Mouse (Mus musculus) inflammation-experienced regulatory T-cells, adult 6 months (primary cell): Measurements from ENCODE around the gene Nfic. TPM values are rescaled to one million over a fixed set of nuclear protein-coding genes. Genes with fewer than 3 reads are reported as not detected.

Experiments used
- ATAC-seq: one replicate; pipeline ENCODE4 v1.8.0; 2017
- polyA plus RNA-seq, 3 experiments: library from polyadenylated mRNA; unstranded; fragments of 100-300 nt; shearing (Covaris generic); gene quantifications; one replicate each; pipeline ENCODE4 v1.2.1; 2017

Nfic gene
- polyA plus RNA-seq, 3 experiments from 2014 or later: 13.8 to 17.2 (median 15.0) TPM

- no peak for ATAC-seq
Observed at GRCm38 (mm10) chr10:81429605-81430061, 25.8 kb downstream of the Nfic start.

GRCm38 (mm10) chr10:81429092-81429491 is 26.3 kb downstream of the Nfic start:
- ATAC-seq: no peak

- ATAC-seq: no peak
Observed at GRCm38 (mm10) chr10:81428507-81428870, 26.9 kb downstream of the Nfic start.

GRCm38 (mm10) chr10:81427804-81428506 is 27.5 kb downstream of the Nfic start:
- no peak for ATAC-seq

GRCm38 (mm10) chr10:81427327-81427726 is 28.1 kb downstream of the Nfic start:
- no peak for ATAC-seq

GRCm38 (mm10) chr10:81426897-81427296 is 28.5 kb downstream of the Nfic start:
- no peak for ATAC-seq

GRCm38 (mm10) chr10:81426081-81426671 is 29.3 kb downstream of the Nfic start:
- no peak for ATAC-seq

GRCm38 (mm10) chr10:81425236-81425850 is 30.1 kb downstream of the Nfic start:
- no peak for ATAC-seq

- no peak for ATAC-seq
Observed at GRCm38 (mm10) chr10:81424246-81425051, 31.0 kb downstream of the Nfic start.

- ATAC-seq: no peak
Observed at GRCm38 (mm10) chr10:81423476-81424245, 31.8 kb downstream of the Nfic start.

GRCm38 (mm10) chr10:81422661-81423217 is 32.7 kb downstream of the Nfic start:
- no peak for ATAC-seq

GRCm38 (mm10) chr10:81422191-81422590 is 33.2 kb downstream of the Nfic start:
- no peak for ATAC-seq

GRCm38 (mm10) chr10:81421797-81422100 is 33.7 kb downstream of the Nfic start:
- ATAC-seq: no peak

GRCm38 (mm10) chr10:81421041-81421796 is 34.2 kb downstream of the Nfic start:
- no peak for ATAC-seq

- no peak for ATAC-seq
Observed at GRCm38 (mm10) chr10:81420191-81420767, 35.2 kb downstream of the Nfic start.

GRCm38 (mm10) chr10:81419111-81419928 is 36.1 kb downstream of the Nfic start:
- ATAC-seq: no peak

- no peak for ATAC-seq
Observed at GRCm38 (mm10) chr10:81418216-81419070, 37.0 kb downstream of the Nfic start.

- ATAC-seq: no peak
Observed at GRCm38 (mm10) chr10:81417227-81418215, 37.9 kb downstream of the Nfic start.
